ENCODE assay signal across 1 mouse cellular context in the genomic region with DNA sequence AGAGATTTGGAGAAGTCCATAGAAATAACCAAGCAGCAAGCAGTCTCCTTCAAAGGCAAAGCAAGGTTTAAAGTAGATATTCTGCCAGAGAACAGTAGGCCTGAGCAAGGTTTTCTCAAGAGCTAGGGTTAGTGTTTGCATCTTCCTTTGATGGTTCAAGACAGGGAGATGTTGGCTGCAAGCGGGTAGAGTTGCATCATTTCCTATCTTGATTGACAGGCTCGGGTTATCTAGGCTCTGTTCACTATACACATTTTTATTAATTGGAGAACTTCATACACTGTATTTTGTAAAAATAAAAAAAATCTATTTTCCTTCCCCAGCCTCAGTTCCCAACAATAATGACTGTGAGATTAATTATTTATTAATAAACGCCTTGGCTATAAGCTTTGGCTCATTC.
TF ChIP-seq lines count a peak whose summit lies in the region.

No protein-coding gene starts in this region.

TF ChIP-seq in MEL, 35 proteins besides CTCF, POLR2A, EP300 and RAD21 (continued from another document):
- no peak for TF ChIP-seq GABPA (IDR thresholded peaks at IDR 0.05; ENCODE audit: low read depth, low read length)
- TF ChIP-seq MYC (IDR thresholded peaks at IDR 0.05; ENCODE audit: low read depth, low read length) = no peak
- no peak for TF ChIP-seq USF1 (IDR thresholded peaks at IDR 0.05; ENCODE audit: low read depth, low read length)
- 0 out of 2 replicates have a peak, but pooled peaks have one; percentile 21 for TF ChIP-seq ZNF384 (IDR thresholded peaks at IDR 0.05; ENCODE audit: low read depth, low read length)
- TF ChIP-seq ZKSCAN1 (IDR thresholded peaks at IDR 0.05; ENCODE audit: low read depth, low read length) = no peak
- no peak for TF ChIP-seq RCOR1 (IDR thresholded peaks at IDR 0.05; ENCODE audit: low read depth, low read length)
- TF ChIP-seq SMC3 (IDR thresholded peaks at IDR 0.05; ENCODE audit: low read depth, low read length) = no peak
- TF ChIP-seq ZC3H11A (IDR thresholded peaks at IDR 0.05; ENCODE audit: low read depth, low read length) = no peak
- TF ChIP-seq ETS1 (IDR thresholded peaks at IDR 0.05; ENCODE audit: low read depth, low read length) = peak; percentile 63; the same call in 1 of the 2 replicates
- TF ChIP-seq GATA1 (IDR thresholded peaks at IDR 0.05; ENCODE audit: low read depth, low read length) = 0 out of 2 replicates have a peak, but pooled peaks have one; percentile 7
- no peak for TF ChIP-seq HCFC1 (IDR thresholded peaks at IDR 0.05; ENCODE audit: low read depth, low read length)
- no peak for TF ChIP-seq JUND (IDR thresholded peaks at IDR 0.05; ENCODE audit: low read depth, low read length)
- peak; percentile 66; the same call in 1 of the 2 replicates for TF ChIP-seq TCF12 (IDR thresholded peaks at IDR 0.05; ENCODE audit: low read depth, low read length)
- no peak for TF ChIP-seq TBP (IDR thresholded peaks at IDR 0.05; ENCODE audit: low read depth, low read length)
- no peak for TF ChIP-seq NRF1 (IDR thresholded peaks at IDR 0.05; ENCODE audit: insufficient read depth, low read depth, low read length, poor library complexity, severe bottlenecking)
- no peak for TF ChIP-seq ZMIZ1 (IDR thresholded peaks at IDR 0.05; ENCODE audit: low read depth, low read length)
- no peak for TF ChIP-seq NELFE (IDR thresholded peaks at IDR 0.05; ENCODE audit: low read depth, low read length)
- no peak for TF ChIP-seq POLR2AphosphoS5 (IDR thresholded peaks at IDR 0.05; ENCODE audit: borderline replicate concordance, low read depth, low read length)
- peak; percentile 23; the same call in 1 of the 2 replicates for TF ChIP-seq ELF1 (IDR thresholded peaks at IDR 0.05; ENCODE audit: low read depth, low read length)
- TF ChIP-seq CHD1 (IDR thresholded peaks at IDR 0.05; ENCODE audit: low read depth, low read length) = no peak
